Mouse (Mus musculus): ENCODE measurements around the gene Lsr.

GRCm38 (mm10) chr7:30954036-30954435, 19.2 kb downstream of the Lsr start:
- TF ChIP-seq CTCF (IDR thresholded peaks at IDR 0.05; ENCODE audit: borderline replicate concordance, insufficient read depth, low read length), result no peak
- TF ChIP-seq POLR2A (IDR thresholded peaks at IDR 0.05; ENCODE audit: low read depth, low read length), result no peak
